15 mouse cellular contexts compared by ENCODE assay signal in the genomic region with DNA sequence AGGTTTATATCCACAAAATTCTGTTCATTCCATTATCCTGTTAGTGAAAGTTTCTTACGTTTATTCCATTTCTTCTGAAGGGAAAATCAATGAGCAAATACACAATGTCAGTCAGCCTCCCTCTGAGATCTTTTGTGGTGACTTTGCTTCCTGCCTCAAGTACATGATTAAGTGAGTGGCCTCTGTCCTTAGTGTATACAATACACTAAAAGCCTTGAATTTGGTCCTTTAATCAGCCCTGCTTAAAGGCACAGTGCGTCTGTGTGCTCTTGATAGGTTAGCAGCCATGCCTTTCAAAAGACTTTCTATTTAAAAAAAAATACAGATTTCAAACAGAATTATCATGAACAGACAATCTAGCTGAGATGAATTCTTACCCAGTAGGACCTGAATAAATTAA.
"Had no signal": no experiment of that assay in that cellular context is flagged by ENCODE, and none has a peak within 500 bp of the region (broad histone marks: within the 10 kb centered on the region; RNA-seq: fewer than 3 reads in every experiment).

No protein-coding gene starts in this region.

- ATAC-seq: midbrain, embryonic 15.5 days had no signal

- H3K4me2 ChIP-seq: limb, embryonic 13.5 days; liver, embryonic 13.5 days; midbrain, embryonic 12.5 days; midbrain, embryonic 15.5 days; neural tube, embryonic 13.5 days had no signal

- DNase-seq: kidney, adult 9 months; kidney, postnatal 14 days; kidney, postnatal 4 days; layer of hippocampus, adult 9-11 months; liver, embryonic 13.5 days; lung, adult 2 months; lung, postnatal 14 days; lung, postnatal 4 days; thymus, adult 18-20 months; thymus, postnatal 36 days had no signal

- H3K27ac ChIP-seq: limb, embryonic 10.5 days; limb, embryonic 13.5 days; liver, embryonic 13.5 days; midbrain, embryonic 12.5 days; midbrain, embryonic 15.5 days had no signal

- H3K9ac ChIP-seq: limb, embryonic 13.5 days; liver, embryonic 13.5 days; midbrain, embryonic 12.5 days; midbrain, embryonic 15.5 days; neural tube, embryonic 13.5 days had no signal

- H3K27me3 ChIP-seq: limb, embryonic 13.5 days; liver, embryonic 13.5 days; midbrain, embryonic 12.5 days; midbrain, embryonic 15.5 days; neural tube, embryonic 13.5 days had no signal

- H3K9me3 ChIP-seq: limb, embryonic 10.5 days; limb, embryonic 13.5 days; liver, embryonic 13.5 days; midbrain, embryonic 12.5 days; midbrain, embryonic 15.5 days; neural tube, embryonic 13.5 days had no signal

- H3K4me3 ChIP-seq: limb, embryonic 10.5 days; limb, embryonic 13.5 days; liver, embryonic 13.5 days; midbrain, embryonic 12.5 days; midbrain, embryonic 15.5 days; neural tube, embryonic 13.5 days had no signal

- H3K4me1 ChIP-seq: limb, embryonic 10.5 days; limb, embryonic 13.5 days; liver, embryonic 13.5 days; midbrain, embryonic 12.5 days; midbrain, embryonic 15.5 days had no signal

- H3K36me3 ChIP-seq: limb, embryonic 10.5 days; limb, embryonic 13.5 days; liver, embryonic 13.5 days; midbrain, embryonic 12.5 days; midbrain, embryonic 15.5 days; neural tube, embryonic 13.5 days had no signal
